Mouse (Mus musculus) midbrain, embryonic 10.5 days (tissue): ENCODE results near the gene Ap4s1. TPM values are rescaled to one million over a fixed set of nuclear protein-coding genes. Genes with fewer than 3 reads are reported as not detected.

Source experiments
- DNase-seq: peaks from one replicate; pipeline ENCODE4 v3.0.0-alpha.2; 2017; ENCODE audit warnings: low spot score
- H3K27ac ChIP-seq: fragments of 300-500 bp; sonication (generic); replicated peaks from 2 replicates; pipeline ENCODE4 v1.5.1; 2016; ENCODE audit warnings: mild to moderate bottlenecking
- H3K27me3 ChIP-seq: fragments of 300-500 bp; sonication (generic); 2 replicates; pipeline ENCODE4 v1.6.1; 2016; ENCODE audit warnings: low read depth, mild to moderate bottlenecking; ENCODE audit not compliant: poor library complexity, severe bottlenecking
- H3K36me3 ChIP-seq: fragments of 300-500 bp; sonication (generic); 2 replicates; pipeline ENCODE4 v1.6.1; 2016; ENCODE audit warnings: mild to moderate bottlenecking, moderate library complexity
- H3K4me1 ChIP-seq: fragments of 300-500 bp; sonication (generic); 2 replicates; pipeline ENCODE4 v1.6.1; 2016
- H3K4me3 ChIP-seq: fragments of 300-500 bp; sonication (generic); 2 replicates; pipeline ENCODE4 v1.5.1; 2016; ENCODE audit warnings: mild to moderate bottlenecking, moderate library complexity
- H3K9me3 ChIP-seq: fragments of 300-500 bp; sonication (generic); replicated peaks from 2 replicates; pipeline ENCODE4 v1.6.1; 2016; ENCODE audit warnings: mild to moderate bottlenecking
- WGBS: fragments of 180-500 bp; shearing (Covaris S2); methylation state at CpG from one replicate; pipeline ENCODE4 v1.1.7; 2016; 5-methylcytosine and 5-hydroxymethylcytosine counted together
- polyA plus RNA-seq: library from polyadenylated mRNA; unstranded; fragments of >200 nt; fragmentation: Nextera tagmentation; extraction: Ambion mirVana; gene quantifications from 2 replicates; pipeline ENCODE4 v1.2.1, GENCODE M21; 2016

Ap4s1 gene
- polyA plus RNA-seq, 1 experiment from 2014 or later, result 39.7 TPM

DNA sequence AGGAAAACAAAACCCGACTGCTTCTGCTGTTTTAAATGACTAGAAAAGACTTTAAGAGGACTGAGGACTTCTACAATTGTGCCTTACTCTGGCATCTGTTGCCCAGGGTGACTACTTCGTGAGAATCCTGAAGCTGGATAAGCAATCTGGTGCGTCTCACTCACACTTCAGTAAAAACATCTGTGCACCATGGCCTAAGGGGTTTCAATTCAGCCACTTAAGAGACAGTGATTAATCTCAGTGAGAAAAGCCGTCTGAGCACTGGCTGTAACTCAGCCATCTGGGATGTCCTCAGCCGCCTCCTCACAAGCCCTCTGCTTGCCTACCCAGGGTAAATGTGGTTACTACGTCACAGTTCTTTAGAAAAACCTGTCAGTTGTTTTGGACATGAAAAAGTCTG lies 54.1 kb downstream of the Ap4s1 start:
- 85% methylated on average over 6 of the region's 6 CpGs for WGBS
- Histone ChIP-seq H3K4me1 (no peaks in the 10 kb centered on the region), H3K4me3 (no peak overlapping the region), H3K9me3 (no peaks in the 10 kb centered on the region), H3K27ac (no peak overlapping the region), H3K36me3 (peaks cover 80% of the 10 kb centered on the region), H3K27me3 (no peaks in the 10 kb centered on the region)
- no peak for DNase-seq

DNA sequence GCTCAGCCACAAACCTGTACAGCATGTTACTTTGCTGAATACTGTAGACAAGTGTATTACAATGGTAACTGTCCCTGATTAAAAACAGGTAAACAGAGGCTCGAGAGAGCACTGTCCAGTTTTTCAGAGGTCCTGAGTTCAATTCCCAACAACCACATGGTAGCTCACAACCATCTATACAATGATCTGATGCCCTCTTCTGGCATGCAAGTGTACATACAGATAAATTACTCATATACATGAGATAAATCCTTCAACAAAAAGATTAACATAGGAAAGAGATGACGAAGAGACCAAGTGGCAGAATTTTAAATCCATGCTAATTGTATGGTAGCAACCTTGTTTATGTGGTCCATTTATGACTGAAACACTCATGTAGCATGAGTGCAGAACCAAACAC lies 56.5 kb downstream of the Ap4s1 start:
- WGBS, result 92% methylated on average over 2 of the region's 2 CpGs
- H3K27me3 ChIP-seq, result no peaks in the 10 kb centered on the region
- no peaks in the 10 kb centered on the region for H3K4me1 ChIP-seq
- no peaks in the 10 kb centered on the region for H3K9me3 ChIP-seq
- H3K4me3 ChIP-seq, result no peak overlapping the region
- no peak overlapping the region for H3K27ac ChIP-seq
- no peak for DNase-seq
- H3K36me3 ChIP-seq, result peaks cover 95% of the 10 kb centered on the region

DNA sequence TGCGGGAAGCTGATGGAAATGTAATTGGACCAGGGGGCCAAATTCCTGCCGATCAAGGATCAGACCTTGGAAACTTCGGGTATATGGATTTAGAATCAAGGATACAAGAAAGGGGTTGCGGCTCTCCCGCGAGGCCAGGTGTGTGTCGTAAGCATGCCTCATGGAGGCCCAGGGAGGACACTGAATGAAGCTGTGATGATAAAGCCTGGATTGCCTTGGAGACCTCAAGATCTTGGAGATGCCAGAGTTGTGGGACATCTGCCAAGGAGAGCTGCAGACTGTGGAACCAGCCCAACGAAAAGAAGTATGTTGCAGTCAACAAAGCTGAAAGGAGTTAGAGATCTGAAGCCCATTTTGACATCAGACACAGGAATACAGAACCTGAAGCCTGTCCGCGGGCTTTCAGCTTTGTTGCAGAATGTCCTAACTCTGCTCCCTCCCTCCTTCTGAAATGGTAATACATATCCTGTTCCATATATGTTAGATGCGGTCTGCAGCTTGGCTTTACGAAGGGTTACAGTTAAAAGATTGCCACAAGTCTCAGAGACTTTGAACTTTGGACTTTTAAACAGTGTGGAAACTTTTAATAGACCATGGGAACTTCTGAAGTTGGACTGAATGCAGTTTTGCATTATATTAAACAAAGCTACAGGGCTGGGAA lies 65.2 kb downstream of the Ap4s1 start:
- 96% methylated on average over 12 of the region's 12 CpGs for WGBS
- DNase-seq, result no peak
- H3K27ac ChIP-seq, result no peak overlapping the region

DNA sequence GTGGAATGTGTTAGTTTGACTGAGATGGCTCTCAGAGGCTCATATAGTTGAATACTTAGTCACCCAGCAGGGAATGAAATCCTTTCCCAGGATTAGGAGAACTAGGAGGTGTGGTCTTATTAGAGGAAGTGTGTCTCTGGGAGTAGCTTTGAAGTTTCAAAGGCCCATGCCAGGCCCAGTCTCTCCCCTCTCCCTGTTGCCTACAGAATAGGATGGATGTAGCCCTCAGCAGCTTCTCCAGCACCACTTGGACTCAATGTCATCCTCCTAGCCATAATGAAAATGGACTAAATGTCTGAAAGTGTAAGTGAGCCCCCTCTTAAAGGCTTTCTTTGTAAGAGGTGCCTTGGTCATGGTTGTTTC lies 65.7 kb downstream of the Ap4s1 start:
- no peaks in the 10 kb centered on the region for H3K9me3 ChIP-seq
- peaks cover 99% of the 10 kb centered on the region for H3K36me3 ChIP-seq
- H3K27me3 ChIP-seq, result no peaks in the 10 kb centered on the region
- no peaks in the 10 kb centered on the region for H3K4me1 ChIP-seq
- DNase-seq, result no peak
- no peak overlapping the region for H3K4me3 ChIP-seq
- no peak overlapping the region for H3K27ac ChIP-seq

More for the DNA sequence above, 65.2 kb downstream of the Ap4s1 start:
- no peaks in the 10 kb centered on the region for H3K4me1 ChIP-seq
- H3K36me3 ChIP-seq, result peaks cover 99% of the 10 kb centered on the region
- no peaks in the 10 kb centered on the region for H3K27me3 ChIP-seq
- no peak overlapping the region for H3K4me3 ChIP-seq
- no peaks in the 10 kb centered on the region for H3K9me3 ChIP-seq

DNA sequence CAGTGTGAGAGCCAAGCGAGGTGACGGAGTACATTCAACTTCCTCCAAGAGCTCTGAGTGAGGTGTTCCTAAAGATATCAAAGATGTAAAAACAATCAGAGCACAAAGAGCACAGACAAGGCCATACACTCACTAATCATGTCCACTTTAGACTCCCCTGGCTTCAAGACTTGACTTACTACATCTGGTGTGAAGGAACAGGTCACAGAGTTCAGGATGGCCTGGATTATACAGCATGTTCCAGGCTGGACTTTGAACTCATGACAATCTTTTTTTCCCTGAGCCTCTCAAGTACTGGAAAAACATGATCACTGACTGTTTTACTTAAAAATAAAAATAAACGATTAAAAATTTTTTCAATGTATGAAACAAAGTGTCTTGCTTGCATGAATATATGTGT lies 68.5 kb downstream of the Ap4s1 start:
- 94% methylated on average over 3 of the region's 3 CpGs for WGBS
- Histone ChIP-seq H3K9me3 (no peaks in the 10 kb centered on the region), H3K27me3 (no peaks in the 10 kb centered on the region), H3K27ac (no peak overlapping the region), H3K4me1 (no peaks in the 10 kb centered on the region), H3K36me3 (peaks cover 98% of the 10 kb centered on the region), H3K4me3 (no peak overlapping the region)
- DNase-seq, result no peak

DNA sequence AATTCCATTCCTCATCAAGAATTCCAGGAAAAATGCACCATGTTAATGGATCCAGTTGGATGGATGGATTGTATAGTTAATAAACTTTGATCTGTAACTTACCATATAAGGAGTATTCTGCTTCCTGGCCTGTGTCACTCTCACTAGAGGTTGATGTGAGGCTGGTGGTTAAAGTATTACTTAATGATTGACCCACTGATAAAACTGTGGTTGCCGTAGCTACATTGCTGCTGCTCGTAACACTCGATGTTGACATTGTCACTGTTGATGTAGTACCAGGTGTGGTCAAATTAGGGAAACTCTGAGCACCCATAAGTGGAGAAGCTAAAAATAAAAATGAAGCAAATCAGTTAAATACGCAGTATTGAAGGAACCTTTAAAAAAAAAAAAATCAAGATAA lies 76.6 kb downstream of the Ap4s1 start:
- Histone ChIP-seq H3K36me3 (peaks cover 88% of the 10 kb centered on the region), H3K4me1 (no peaks in the 10 kb centered on the region), H3K27ac (no peak overlapping the region), H3K9me3 (no peaks in the 10 kb centered on the region), H3K4me3 (no peak overlapping the region), H3K27me3 (no peaks in the 10 kb centered on the region)
- DNase-seq, result no peak
- WGBS, result 98% methylated on average over 4 of the region's 4 CpGs

DNA sequence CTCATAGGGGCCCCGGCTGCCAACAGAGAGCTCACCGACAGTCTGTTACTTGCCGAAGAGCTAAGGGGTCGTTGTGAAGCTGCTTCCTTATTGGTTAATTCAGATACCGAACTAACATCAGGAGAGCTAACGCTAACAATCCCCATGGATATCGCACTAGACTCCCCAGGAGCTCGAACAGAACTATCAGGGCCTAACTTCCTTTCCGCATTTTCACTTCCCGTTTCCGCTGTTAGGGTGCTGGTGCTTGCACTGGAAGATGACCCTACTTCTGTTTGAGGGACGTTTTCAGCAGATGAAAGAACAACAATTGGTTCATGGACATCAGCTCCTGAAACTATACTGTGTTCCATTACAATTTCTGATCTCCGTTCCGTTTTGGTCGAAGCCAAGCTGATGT lies 77.9 kb downstream of the Ap4s1 start:
- H3K27ac ChIP-seq, result no peak overlapping the region
- no peak overlapping the region for H3K4me3 ChIP-seq
- no peaks in the 10 kb centered on the region for H3K4me1 ChIP-seq
- DNase-seq, result no peak
- no peaks in the 10 kb centered on the region for H3K27me3 ChIP-seq
- 96% methylated on average over 15 of the region's 15 CpGs for WGBS
- peaks cover 87% of the 10 kb centered on the region for H3K36me3 ChIP-seq
- no peaks in the 10 kb centered on the region for H3K9me3 ChIP-seq

DNA sequence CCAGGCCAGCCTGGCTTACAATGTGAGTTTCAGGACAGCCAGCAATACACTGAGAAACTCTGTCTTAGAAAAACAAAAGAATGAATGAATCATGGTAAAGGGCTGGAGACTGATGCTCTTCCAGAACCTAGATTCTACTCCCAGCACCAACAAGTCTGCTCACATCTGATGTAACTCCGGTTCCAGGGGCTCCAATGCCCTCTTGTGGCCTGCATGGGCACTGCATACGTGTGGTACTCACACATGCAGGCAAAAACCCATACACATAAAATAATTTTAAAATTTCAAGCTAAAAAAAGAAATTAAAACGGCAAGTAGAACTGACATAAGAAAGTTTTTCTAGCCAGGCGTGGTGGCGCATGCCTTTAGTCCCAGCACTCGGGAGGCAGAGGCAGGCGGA lies 94.0 kb downstream of the Ap4s1 start:
- peak; percentile 38 for DNase-seq
- H3K9me3 ChIP-seq, result no peaks in the 10 kb centered on the region
- 91% methylated on average over 7 of the region's 7 CpGs for WGBS
- no peaks in the 10 kb centered on the region for H3K4me1 ChIP-seq
- no peak overlapping the region for H3K4me3 ChIP-seq
- H3K27ac ChIP-seq, result no peak overlapping the region
- H3K27me3 ChIP-seq, result no peaks in the 10 kb centered on the region
- peaks cover 99% of the 10 kb centered on the region for H3K36me3 ChIP-seq

Other genes starting within 250 kb of the Ap4s1 start
- 2.7 and 4.4 TPM in 2 replicates for gene Coch, start 97.7 kb upstream of the Ap4s1 start, polyA plus RNA-seq
- gene Strn3, start 864 bp downstream of the Ap4s1 start, polyA plus RNA-seq, result 39.3 and 46.0 TPM in 2 replicates
- gene Hectd1, start 138.5 kb downstream of the Ap4s1 start, polyA plus RNA-seq, result 29.1 and 30.4 TPM in 2 replicates